Mouse (Mus musculus) heart, postnatal 14 days (tissue): Measurements from ENCODE around the gene Tas2r143. TPM values are rescaled to one million over a fixed set of nuclear protein-coding genes. Genes with fewer than 3 reads are reported as not detected.

Experiments
- total RNA-seq, 2 experiments: library from RNA; stranded (reverse); gene quantifications; 2 replicates each; pipeline ENCODE4 v1.2.3; 2021

The Tas2r143 gene
- total RNA-seq, 2 experiments from 2014 or later: not detected

Other genes starting within 250 kb of the Tas2r143 start
- gene Tas2r144, start 184.9 kb upstream of the Tas2r143 start, total RNA-seq: not detected
- 10 to 100 TPM; 47.1 to 50.2 TPM for gene Gstk1, start 154.3 kb upstream of the Tas2r143 start, total RNA-seq
- gene Tmem139, start 138.3 kb upstream of the Tas2r143 start, total RNA-seq: not detected
- gene Casp2, start 135.3 kb upstream of the Tas2r143 start, total RNA-seq: 10 to 100 TPM; 16.5 to 17.4 TPM
- gene Clcn1, start 113.6 kb upstream of the Tas2r143 start, total RNA-seq: 1 to 10 TPM; 1.4 to 3.7 TPM
- gene Fam131b, start 75.6 kb upstream of the Tas2r143 start, total RNA-seq: 1 to 10 TPM; 1.1 to 1.2 TPM
- 10 to 100 TPM; 78.9 to 88.6 TPM for gene Zyx, start 50.6 kb upstream of the Tas2r143 start, total RNA-seq
- under 1 TPM; 0.51 to 0.67 TPM for gene Epha1, start 27.0 kb upstream of the Tas2r143 start, total RNA-seq
- under 1 TPM in 1 of 2 experiments, not detected in 1; 0.39 TPM for gene Tas2r135, start 5.2 kb downstream of the Tas2r143 start, total RNA-seq
- not detected for gene Tas2r126, start 34.3 kb downstream of the Tas2r143 start, total RNA-seq
- gene Olfr458, start 65.0 kb downstream of the Tas2r143 start, total RNA-seq: not detected
- not detected for gene Olfr457, start 76.1 kb downstream of the Tas2r143 start, total RNA-seq
- gene Olfr456, start 87.0 kb downstream of the Tas2r143 start, total RNA-seq: not detected
- gene Olfr455, start 147.3 kb downstream of the Tas2r143 start, total RNA-seq: not detected
- gene Tcaf3, start 197.5 kb downstream of the Tas2r143 start, total RNA-seq: not detected
- 1 to 10 TPM; 4.4 to 4.5 TPM for gene Tcaf2, start 245.0 kb downstream of the Tas2r143 start, total RNA-seq